Mouse (Mus musculus): ENCODE measurements around the gene Rpl11.
"Not testable (repeated sequence)": the region's sequence is repeated elsewhere in the genome, so short reads cannot be mapped to it uniquely, and the experiment has no call there.

Gene Rpl11

DNA sequence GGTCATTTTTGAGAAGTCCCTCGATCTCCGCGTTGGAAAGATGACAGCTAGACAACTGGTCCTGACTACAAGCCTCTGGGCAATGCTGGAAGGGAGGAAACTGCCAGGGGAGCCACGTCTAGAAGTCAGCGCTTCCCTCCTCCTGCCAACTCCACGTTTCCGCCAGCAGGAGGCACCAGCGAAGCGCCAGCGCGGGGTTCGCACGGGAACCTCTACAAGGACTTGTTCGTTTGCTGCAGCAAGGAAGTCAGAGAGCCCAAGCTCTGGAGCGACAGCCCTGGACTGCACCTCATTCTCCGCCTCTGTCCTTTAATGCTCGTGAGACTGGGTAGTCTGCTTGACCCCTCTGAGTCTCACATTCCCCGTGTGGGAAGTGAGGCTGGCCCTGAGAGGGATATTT, 16.7 kb upstream of the Rpl11 start:
- DNase-seq: peak; percentile 76 to 80

DNA sequence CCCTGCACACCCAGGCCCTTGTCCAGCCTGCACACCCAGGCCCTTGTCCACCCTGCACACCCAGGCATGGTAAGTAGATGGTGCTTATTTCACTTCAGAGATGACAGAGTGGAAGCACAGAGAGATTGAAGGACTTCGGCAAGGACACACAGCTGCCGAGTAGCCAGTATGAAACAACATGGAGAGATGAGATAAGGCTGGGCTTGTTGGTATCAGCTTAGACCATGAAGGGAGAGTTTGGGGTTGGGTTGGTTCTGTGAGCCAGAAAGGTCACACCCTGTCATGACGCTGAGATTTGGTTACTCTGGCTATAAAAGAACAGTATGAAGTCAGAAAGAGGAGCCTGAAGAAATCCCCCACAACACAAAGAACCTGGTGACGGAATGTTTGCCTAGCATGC, 16.1 kb upstream of the Rpl11 start:
- no peak for DNase-seq

DNA sequence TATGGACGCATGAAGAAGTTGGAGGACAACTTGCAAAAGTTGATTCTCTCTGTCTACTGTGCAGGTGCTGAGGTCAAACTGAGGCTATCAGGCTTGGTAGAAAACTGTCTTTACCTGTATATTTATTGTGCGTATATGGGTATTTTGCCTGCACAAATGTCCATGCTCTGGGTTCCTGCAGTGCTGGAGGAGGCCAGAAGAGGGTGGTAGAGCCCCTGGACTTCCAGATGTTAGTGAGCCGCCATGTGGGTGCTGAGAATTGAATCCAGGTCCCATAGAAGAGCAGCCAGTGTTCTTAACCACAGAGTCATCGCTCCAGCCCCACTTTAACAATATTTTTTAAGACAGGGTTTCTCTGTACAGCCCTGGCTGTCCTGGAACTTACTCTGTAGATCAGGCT, 9.9 kb upstream of the Rpl11 start:
- DNase-seq: no peak

DNA sequence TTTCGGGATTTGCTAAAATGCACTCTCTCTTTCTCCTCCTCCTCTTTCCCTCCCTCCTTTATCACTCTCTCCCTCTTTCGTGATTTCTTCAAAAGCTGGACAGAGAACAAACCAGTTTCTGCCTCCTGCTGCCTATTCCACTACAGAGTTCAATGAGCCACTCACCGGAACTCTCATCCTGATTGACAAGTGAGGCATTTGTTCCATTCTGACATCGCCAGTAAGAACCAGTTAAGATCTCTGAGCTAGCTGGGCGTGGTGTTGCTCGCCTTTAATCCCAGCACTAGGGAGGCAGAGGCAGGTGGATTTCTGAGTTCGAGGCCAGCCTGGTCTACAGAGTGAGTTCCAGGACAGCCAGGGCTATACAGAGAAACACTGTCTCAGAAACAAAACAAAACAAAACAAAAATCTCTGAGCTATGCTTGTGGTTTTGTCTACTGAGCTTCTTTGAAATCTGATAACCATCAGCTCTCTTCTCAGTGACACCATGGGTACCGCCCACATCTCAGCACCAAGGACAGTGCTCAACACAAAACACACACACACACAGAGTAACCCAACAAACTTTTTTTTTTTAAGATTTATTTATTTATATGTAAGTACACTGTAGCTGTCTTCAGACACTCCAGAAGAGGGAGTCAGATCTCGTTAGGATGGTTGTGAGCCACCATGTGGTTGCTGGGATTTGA, 6.7 kb upstream of the Rpl11 start:
- DNase-seq: not testable (repeated sequence)

DNA sequence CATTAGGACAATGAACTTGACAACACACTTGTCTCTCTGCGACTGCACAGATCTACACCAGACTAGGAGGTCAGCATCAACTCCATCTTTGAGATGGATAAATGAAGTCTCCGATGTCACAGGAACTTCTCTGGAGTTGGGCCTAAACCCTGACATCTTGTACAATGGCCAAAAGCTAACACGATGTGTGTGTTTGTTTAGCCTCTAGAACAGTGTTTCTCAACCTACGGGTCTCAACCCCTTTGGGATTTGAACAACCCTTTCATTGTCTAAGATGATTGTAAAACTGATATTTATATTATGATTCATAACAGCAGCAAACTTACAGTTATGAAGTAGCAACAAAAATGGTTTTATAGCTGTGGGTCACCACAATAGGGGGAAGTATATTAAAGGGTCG, 4.7 kb upstream of the Rpl11 start:
- no peak for DNase-seq

DNA sequence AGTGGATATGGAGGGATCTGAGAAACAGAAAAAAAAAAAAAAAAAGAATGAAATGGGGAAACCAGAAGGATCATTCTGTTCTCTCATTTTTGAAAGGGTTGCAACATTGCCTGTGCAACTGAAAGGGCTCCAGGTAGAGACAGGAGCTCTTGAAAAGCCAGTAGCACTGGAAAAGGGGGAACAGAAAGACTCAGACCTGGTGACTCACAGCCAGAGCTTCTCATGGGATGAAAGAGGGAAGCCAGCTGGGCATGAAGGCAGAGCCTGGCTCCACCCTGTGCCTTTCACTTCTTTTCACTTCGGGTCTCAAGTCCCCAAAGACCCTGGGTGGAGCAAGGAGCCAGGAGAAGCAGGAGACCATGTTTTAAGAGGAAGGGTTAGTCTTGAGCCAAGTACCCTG, 2.8 kb upstream of the Rpl11 start:
- DNase-seq: no peak

DNA sequence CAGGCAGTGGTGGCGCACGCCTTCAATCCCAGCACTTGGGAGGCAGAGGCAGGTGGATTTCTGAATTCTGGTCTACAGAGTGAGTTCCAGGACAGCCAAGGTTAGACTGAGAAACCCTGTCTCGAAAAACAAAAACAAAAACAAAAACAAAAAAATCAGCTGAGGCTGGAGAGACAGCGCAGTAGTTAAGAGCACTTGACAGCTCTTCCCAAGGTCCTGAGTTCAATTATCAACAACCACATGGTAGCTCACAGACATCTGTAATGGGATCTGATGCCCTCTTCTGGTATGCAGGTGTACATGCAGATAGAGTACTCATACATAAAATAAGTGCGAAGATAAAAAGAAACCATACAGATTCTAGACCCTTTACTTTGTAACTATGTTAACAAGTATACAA, 615 bp upstream of the Rpl11 start:
- no peak for DNase-seq

DNA sequence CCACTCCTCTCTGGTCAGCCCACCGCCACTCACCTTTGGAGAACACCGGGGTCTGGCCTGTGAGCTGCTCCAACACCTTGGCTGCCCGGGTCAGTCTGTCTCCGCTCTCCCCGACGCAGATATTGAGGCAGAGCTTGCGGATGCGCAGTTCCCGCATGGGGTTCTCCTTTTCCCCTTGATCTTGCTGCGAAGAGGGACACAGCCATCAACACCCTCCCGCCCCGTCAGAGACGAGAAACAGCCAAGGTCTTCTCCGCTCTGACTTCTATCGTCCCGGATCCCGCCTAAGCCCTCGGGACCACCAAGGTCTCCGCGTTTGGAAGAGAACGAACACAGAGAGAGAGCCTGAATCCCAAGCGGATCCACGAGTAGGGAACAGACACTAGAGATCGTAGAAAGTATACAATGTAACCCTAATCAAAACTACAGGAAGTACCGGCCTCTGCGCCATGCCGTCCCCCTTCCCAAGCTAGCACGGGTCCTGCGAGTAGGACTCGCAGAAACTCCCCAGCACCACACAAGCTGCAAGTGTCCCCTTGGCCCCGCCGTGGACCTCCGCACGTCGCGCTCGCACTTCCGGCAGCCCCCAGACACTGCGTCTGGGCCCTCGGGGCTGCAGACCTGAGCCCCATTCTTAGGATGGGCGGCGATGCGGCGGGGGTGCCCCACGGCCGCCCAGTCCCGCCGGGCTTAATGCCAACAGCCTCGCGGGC, 538 bp downstream of the Rpl11 start:
- peak in 1 of 2 experiments; percentile 36 for DNase-seq

DNA sequence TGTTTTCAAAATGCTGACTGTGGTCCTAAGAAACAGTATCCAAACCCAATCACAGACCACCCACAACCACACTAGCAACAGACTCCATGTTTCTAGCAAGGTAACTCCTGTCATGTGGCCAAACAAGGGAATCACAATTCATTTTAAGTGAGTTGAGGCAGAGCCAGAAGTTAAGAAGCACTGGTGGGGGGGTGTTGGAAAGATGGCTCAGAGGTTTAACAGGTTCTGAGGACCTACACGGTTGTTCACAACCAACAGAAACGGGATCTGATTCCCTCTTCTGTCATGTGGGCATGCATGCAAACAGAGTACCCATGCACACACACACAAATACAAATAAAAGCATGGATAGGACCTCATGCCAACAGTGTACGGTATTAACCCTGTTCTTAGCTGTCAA, 1.2 kb downstream of the Rpl11 start:
- DNase-seq: no peak

DNA sequence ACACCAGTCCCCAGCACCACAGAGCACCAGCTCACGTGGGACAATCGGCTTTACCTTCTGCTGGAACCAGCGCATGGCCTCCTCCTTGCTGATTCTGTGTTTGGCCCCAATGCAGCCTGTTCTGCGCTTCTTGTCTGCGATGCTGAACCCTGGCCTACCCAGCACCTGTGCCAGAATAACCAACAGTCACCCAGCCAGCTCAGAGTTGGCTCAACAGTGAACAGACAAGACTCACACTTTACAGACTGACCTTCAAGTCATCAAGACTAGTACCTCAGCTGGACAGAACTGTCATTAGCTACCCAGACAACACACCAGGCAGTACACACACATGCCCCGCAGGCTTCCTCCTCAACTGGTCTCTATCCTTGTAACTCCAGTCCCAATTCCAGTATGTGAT, 3.0 kb downstream of the Rpl11 start:
- no peak for DNase-seq

DNA sequence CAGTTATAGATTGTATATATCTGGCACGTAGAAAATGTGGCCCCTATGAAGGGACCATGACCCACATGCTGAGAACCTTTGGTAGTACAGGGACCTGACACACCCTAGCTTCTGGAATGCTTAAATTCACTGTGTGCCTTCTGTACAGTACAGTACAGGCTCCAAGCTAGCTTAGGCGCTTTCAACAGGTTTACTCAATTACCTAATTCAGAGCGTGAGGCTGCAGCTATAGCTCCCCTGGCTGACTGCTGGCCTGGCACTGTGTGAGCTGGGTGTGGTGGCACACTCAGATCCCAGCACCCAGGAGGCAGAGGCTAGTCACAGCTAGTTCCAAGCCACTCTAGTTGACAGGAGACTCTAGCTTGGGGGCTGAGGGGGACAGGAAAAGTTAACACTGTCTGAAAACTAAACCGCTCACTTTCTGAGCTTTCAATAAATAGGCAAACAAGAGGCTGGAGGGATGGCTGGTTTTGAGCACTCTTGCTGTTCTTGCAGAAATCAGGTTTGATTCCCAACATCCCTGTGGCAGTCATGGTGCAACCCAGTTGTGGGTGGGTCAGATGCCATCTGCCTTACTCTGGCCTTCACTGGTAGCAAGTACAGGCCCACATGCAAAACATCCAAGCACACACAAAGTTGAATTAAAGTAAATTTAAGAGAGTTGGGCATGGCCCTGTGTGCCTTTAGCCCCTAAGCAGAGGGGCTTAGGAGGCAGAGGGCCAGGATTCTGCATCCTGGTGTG, 4.8 kb downstream of the Rpl11 start:
- no peak for DNase-seq

DNA sequence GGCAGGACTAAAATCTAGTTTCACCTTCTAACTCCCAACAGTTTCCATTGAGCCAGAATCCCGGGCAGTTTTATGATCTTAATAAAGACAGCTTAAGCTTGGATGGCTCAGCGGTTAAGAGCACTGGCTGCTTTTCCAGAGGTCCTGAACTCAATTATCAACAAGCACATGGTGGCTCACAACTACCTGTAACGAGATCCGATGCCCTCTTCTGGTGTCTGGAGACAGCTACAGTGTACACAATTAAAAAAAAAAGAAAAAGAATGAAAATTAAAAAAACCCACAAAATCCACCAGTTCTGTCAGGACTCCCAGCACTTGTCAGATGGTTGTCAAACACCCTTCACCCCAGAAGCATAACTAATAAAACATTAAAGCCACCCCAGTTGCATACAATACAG, 5.6 kb downstream of the Rpl11 start:
- no peak for DNase-seq

GRCm38 (mm10) chr4:136046888-136047287, 6.3 kb downstream of the Rpl11 start:
- no peak for DNase-seq

- DNase-seq: peak in 1 of 2 experiments; percentile 30
Measured at GRCm38 (mm10) chr4:136045091-136045490, 8.1 kb downstream of the Rpl11 start.

- no peak for DNase-seq
Measured at GRCm38 (mm10) chr4:136043784-136044400, 9.3 kb downstream of the Rpl11 start.

GRCm38 (mm10) chr4:136035078-136035477, 18.1 kb downstream of the Rpl11 start:
- no peak for DNase-seq

- no peak for DNase-seq
Measured at GRCm38 (mm10) chr4:136033231-136033630, 20.0 kb downstream of the Rpl11 start.

- no peak for DNase-seq
Measured at GRCm38 (mm10) chr4:136030968-136031909, 22.0 kb downstream of the Rpl11 start.

DNA sequence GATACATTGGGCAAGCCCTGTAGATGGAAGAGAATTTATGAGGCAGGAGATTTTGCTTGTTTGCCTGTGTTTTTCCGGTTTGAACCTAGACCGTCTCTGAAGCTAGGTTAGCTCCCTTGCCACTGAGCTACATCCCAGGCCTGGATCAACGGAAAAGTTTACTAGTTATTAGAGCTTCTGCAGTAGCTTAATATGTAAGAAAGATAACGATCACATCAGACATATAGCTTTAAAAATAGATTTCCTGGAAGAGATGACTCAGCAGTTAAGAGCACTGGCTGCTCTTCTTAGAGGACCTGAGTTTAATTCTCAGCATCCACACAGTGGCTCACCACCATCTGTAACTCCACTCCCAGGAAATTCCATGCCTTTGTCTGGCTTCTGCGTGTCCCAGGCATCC, 24.5 kb downstream of the Rpl11 start:
- DNase-seq: no peak

GRCm38 (mm10) chr4:136028132-136028564, 25.1 kb downstream of the Rpl11 start:
- peak in 1 of 2 experiments; percentile 27 for DNase-seq

GRCm38 (mm10) chr4:136027416-136028131, 25.7 kb downstream of the Rpl11 start:
- no peak for DNase-seq

DNA sequence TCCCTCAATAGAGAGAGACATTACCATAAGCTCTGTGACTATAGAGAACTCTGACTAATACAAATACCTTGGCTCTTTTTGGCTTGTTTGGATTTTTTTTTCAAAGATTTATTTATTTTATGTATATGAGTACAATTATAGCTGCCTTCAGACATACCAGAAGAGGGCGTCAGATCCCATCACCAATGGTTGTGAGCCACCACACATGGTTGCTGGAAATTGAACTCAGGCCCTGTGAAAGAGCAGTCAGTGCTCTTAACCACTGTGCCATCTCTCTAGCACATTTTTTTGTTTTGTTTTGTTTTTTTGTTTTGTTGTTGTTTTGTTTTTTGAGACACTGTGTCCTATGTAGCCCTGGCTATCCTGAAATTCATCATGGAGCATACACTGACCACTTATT, 27.9 kb downstream of the Rpl11 start:
- no peak for DNase-seq

Data from thymus, adult 18-20 months (tissue).